Mouse (Mus musculus) T-helper 2 cell (primary cell): ENCODE data around the gene Rtn4rl2.

Experiments used
- in situ Hi-C: fragments of 300-600 bp; cut with MboI, MseI; formaldehyde crosslinking; loops from one replicate; pipeline ENCODE4 v1.15.1; 2025; ENCODE audit warnings: high pct_unique_total_duplicates

The Rtn4rl2 gene

GRCm38 (mm10) chr2:84850407-84851129 lies 35.9 kb downstream of the Rtn4rl2 start:
- in situ Hi-C loops: no loop called here

- in situ Hi-C loops: no loop called here
Observed at GRCm38 (mm10) chr2:84845226-84845625, 41.3 kb downstream of the Rtn4rl2 start.

GRCm38 (mm10) chr2:84843654-84844053 lies 42.9 kb downstream of the Rtn4rl2 start:
- in situ Hi-C loops: no loop called here

- in situ Hi-C loops: no loop called here
Observed at GRCm38 (mm10) chr2:84841905-84842304, 44.6 kb downstream of the Rtn4rl2 start.

- in situ Hi-C loops: no loop called here
Observed at GRCm38 (mm10) chr2:84840748-84841563, 45.6 kb downstream of the Rtn4rl2 start.

- in situ Hi-C loops: no loop called here
Observed at GRCm38 (mm10) chr2:84840016-84840747, 46.3 kb downstream of the Rtn4rl2 start.

GRCm38 (mm10) chr2:84838993-84839980 lies 47.2 kb downstream of the Rtn4rl2 start:
- in situ Hi-C loops: loop anchor here (5.0 to 10.0 kb wide), 2 partner anchors 46 to 198 kb away; partner anchors contain the start of genes P2rx3, Rtn4rl2 and Ssrp1

GRCm38 (mm10) chr2:84838593-84838949 lies 47.9 kb downstream of the Rtn4rl2 start, which contains the start of gene Slc43a1:
Slc43a1 (plus strand) TSS chr2:84838850.
- in situ Hi-C loops: loop anchor here (5.0 to 10.0 kb wide), 2 partner anchors 46 to 199 kb away; partner anchors contain the start of genes P2rx3, Rtn4rl2 and Ssrp1

- in situ Hi-C loops: loop anchor here (5.0 to 10.0 kb wide), 2 partner anchors 47 to 199 kb away; partner anchors contain the start of genes P2rx3, Rtn4rl2 and Ssrp1
Observed at GRCm38 (mm10) chr2:84837817-84838592, 48.5 kb downstream of the Rtn4rl2 start.

- in situ Hi-C loops: loop anchor here (5.0 to 10.0 kb wide), 2 partner anchors 48 to 200 kb away; partner anchors contain the start of genes P2rx3, Rtn4rl2 and Ssrp1
Observed at GRCm38 (mm10) chr2:84837107-84837506, 49.4 kb downstream of the Rtn4rl2 start.

GRCm38 (mm10) chr2:84831666-84832391 lies 54.7 kb downstream of the Rtn4rl2 start:
- in situ Hi-C loops: loop anchor here (10.0 kb wide), 1 partner anchor 53 kb away; the partner anchor contains the start of gene Rtn4rl2

- in situ Hi-C loops: no loop called here
Observed at GRCm38 (mm10) chr2:84827283-84827920, 59.1 kb downstream of the Rtn4rl2 start.

GRCm38 (mm10) chr2:84826488-84827282 lies 59.8 kb downstream of the Rtn4rl2 start, which contains the start of gene Timm10:
Timm10 (plus strand) TSS chr2:84826997.
- in situ Hi-C loops: no loop called here

GRCm38 (mm10) chr2:84823237-84823636 lies 63.3 kb downstream of the Rtn4rl2 start:
- in situ Hi-C loops: no loop called here

- in situ Hi-C loops: no loop called here
Observed at GRCm38 (mm10) chr2:84822552-84822951, 64.0 kb downstream of the Rtn4rl2 start, which contains the start of gene Smtnl1. Smtnl1 (minus strand) TSS chr2:84822652.
